Mouse (Mus musculus): ENCODE measurements around the gene Zc3h13. TPM values are rescaled to one million over a fixed set of nuclear protein-coding genes. Genes with fewer than 3 reads are reported as not detected.

Zc3h13 gene
- polyA plus RNA-seq, 1 experiment from 2014 or later = 44.2 TPM

- H3K4me2 ChIP-seq = no peak overlapping the region
- H3K4me1 ChIP-seq (replicated peaks) = no peaks in the 10 kb centered on the region
- no peak overlapping the region for H3K4me3 ChIP-seq
- H3K27me3 ChIP-seq = no peaks in the 10 kb centered on the region
- WGBS = 84% methylated on average over 6 of the region's 6 CpGs
- H3K36me3 ChIP-seq = peaks cover 32% of the 10 kb centered on the region
- no peak for ATAC-seq (ENCODE audit: low FRiP score, low read depth)
- H3K27ac ChIP-seq (replicated peaks) = no peak overlapping the region
- no peaks in the 10 kb centered on the region for H3K9me3 ChIP-seq
- no peak overlapping the region for H3K9ac ChIP-seq
Observed at GRCm38 (mm10) chr14:75330621-75331020, 46.4 kb downstream of the Zc3h13 start.

GRCm38 (mm10) chr14:75334321-75334720 lies 50.1 kb downstream of the Zc3h13 start:
- H3K27ac ChIP-seq (replicated peaks) = no peak overlapping the region

GRCm38 (mm10) chr14:75337884-75338283 lies 53.7 kb downstream of the Zc3h13 start:
- Histone ChIP-seq H3K4me2 (no peak overlapping the region), H3K27ac (replicated peaks) (no peak overlapping the region), H3K36me3 (peaks cover 25% of the 10 kb centered on the region), H3K27me3 (no peaks in the 10 kb centered on the region), H3K9me3 (no peaks in the 10 kb centered on the region), H3K4me1 (replicated peaks) (no peaks in the 10 kb centered on the region), H3K4me3 (no peak overlapping the region), H3K9ac (no peak overlapping the region)
- WGBS = 97% methylated on average over 2 of the region's 2 CpGs
- no peak for ATAC-seq (ENCODE audit: low FRiP score, low read depth)

More at GRCm38 (mm10) chr14:75334321-75334720, 50.1 kb downstream of the Zc3h13 start:
- WGBS = 94% methylated on average over 4 of the region's 4 CpGs
- H3K9ac ChIP-seq = no peak overlapping the region
- no peak for ATAC-seq (ENCODE audit: low FRiP score, low read depth)
- H3K4me2 ChIP-seq = no peak overlapping the region
- no peaks in the 10 kb centered on the region for H3K4me1 ChIP-seq (replicated peaks)
- no peaks in the 10 kb centered on the region for H3K9me3 ChIP-seq
- H3K4me3 ChIP-seq = no peak overlapping the region
- peaks cover 46% of the 10 kb centered on the region for H3K36me3 ChIP-seq
- H3K27me3 ChIP-seq = no peaks in the 10 kb centered on the region

GRCm38 (mm10) chr14:75346041-75346440 lies 61.9 kb downstream of the Zc3h13 start:
- Histone ChIP-seq H3K9me3 (no peaks in the 10 kb centered on the region), H3K36me3 (peaks cover 5% of the 10 kb centered on the region; the same call in 1 of the 2 replicates), H3K9ac (no peak overlapping the region), H3K4me3 (no peak overlapping the region), H3K4me2 (no peak overlapping the region), H3K27me3 (no peaks in the 10 kb centered on the region), H3K4me1 (replicated peaks) (no peaks in the 10 kb centered on the region), H3K27ac (replicated peaks) (no peak overlapping the region)
- ATAC-seq (ENCODE audit: low FRiP score, low read depth) = no peak
- WGBS = 86% methylated on average over 5 of the region's 5 CpGs

- H3K9ac ChIP-seq = no peak overlapping the region
- H3K4me2 ChIP-seq = no peak overlapping the region
- no peak for ATAC-seq (ENCODE audit: low FRiP score, low read depth)
- H3K27ac ChIP-seq (replicated peaks) = no peak overlapping the region
- H3K4me3 ChIP-seq = no peak overlapping the region
- H3K4me1 ChIP-seq (replicated peaks) = no peaks in the 10 kb centered on the region
- H3K27me3 ChIP-seq = no peaks in the 10 kb centered on the region
- H3K9me3 ChIP-seq = no peaks in the 10 kb centered on the region
- 69% methylated on average over 4 of the region's 4 CpGs for WGBS
- no peaks in the 10 kb centered on the region for H3K36me3 ChIP-seq
Observed at GRCm38 (mm10) chr14:75351626-75352025, 67.5 kb downstream of the Zc3h13 start.

GRCm38 (mm10) chr14:75363316-75363715 lies 79.1 kb downstream of the Zc3h13 start:
- Histone ChIP-seq H3K4me1 (replicated peaks) (no peaks in the 10 kb centered on the region), H3K4me3 (no peak overlapping the region), H3K27me3 (no peaks in the 10 kb centered on the region), H3K36me3 (no peaks in the 10 kb centered on the region), H3K9me3 (no peaks in the 10 kb centered on the region), H3K4me2 (no peak overlapping the region), H3K9ac (no peak overlapping the region), H3K27ac (replicated peaks) (no peak overlapping the region)
- WGBS = 50% methylated on average over 6 of the region's 6 CpGs
- ATAC-seq (ENCODE audit: low FRiP score, low read depth) = no peak

- H3K4me3 ChIP-seq = no peak overlapping the region
- H3K9me3 ChIP-seq = no peaks in the 10 kb centered on the region
- ATAC-seq (ENCODE audit: low FRiP score, low read depth) = no peak
- no peak overlapping the region for H3K27ac ChIP-seq (replicated peaks)
- H3K4me1 ChIP-seq (replicated peaks) = no peaks in the 10 kb centered on the region
- no peaks in the 10 kb centered on the region for H3K36me3 ChIP-seq
- no peaks in the 10 kb centered on the region for H3K27me3 ChIP-seq
- no peak overlapping the region for H3K4me2 ChIP-seq
- no peak overlapping the region for H3K9ac ChIP-seq
- WGBS = 87% methylated on average over 9 of the region's 9 CpGs
Observed at GRCm38 (mm10) chr14:75365301-75366035, 81.3 kb downstream of the Zc3h13 start.

- ATAC-seq (ENCODE audit: low FRiP score, low read depth) = no peak
- H3K27ac ChIP-seq (replicated peaks) = no peak overlapping the region
Observed at GRCm38 (mm10) chr14:75366741-75367140, 82.6 kb downstream of the Zc3h13 start.

GRCm38 (mm10) chr14:75367503-75367902 lies 83.3 kb downstream of the Zc3h13 start:
- no peaks in the 10 kb centered on the region for H3K9me3 ChIP-seq

More at GRCm38 (mm10) chr14:75366741-75367140, 82.6 kb downstream of the Zc3h13 start:
- no peaks in the 10 kb centered on the region for H3K27me3 ChIP-seq
- no peak overlapping the region for H3K9ac ChIP-seq
- 31% methylated on average over 11 of the region's 11 CpGs for WGBS
- no peaks in the 10 kb centered on the region for H3K9me3 ChIP-seq
- H3K4me2 ChIP-seq = no peak overlapping the region
- no peaks in the 10 kb centered on the region for H3K36me3 ChIP-seq
- H3K4me1 ChIP-seq (replicated peaks) = no peaks in the 10 kb centered on the region
- no peak overlapping the region for H3K4me3 ChIP-seq

GRCm38 (mm10) chr14:75369880-75370279 lies 85.7 kb downstream of the Zc3h13 start:
- no peak overlapping the region for H3K4me3 ChIP-seq
- ATAC-seq (ENCODE audit: low FRiP score, low read depth) = no peak
- no peak overlapping the region for H3K9ac ChIP-seq
- 36% methylated on average over 5 of the region's 5 CpGs for WGBS
- no peaks in the 10 kb centered on the region for H3K4me1 ChIP-seq (replicated peaks)
- H3K4me2 ChIP-seq = no peak overlapping the region
- no peaks in the 10 kb centered on the region for H3K9me3 ChIP-seq
- H3K36me3 ChIP-seq = no peaks in the 10 kb centered on the region
- no peak overlapping the region for H3K27ac ChIP-seq (replicated peaks)
- no peaks in the 10 kb centered on the region for H3K27me3 ChIP-seq

More at GRCm38 (mm10) chr14:75367503-75367902, 83.3 kb downstream of the Zc3h13 start:
- Histone ChIP-seq H3K4me2 (no peak overlapping the region), H3K9ac (no peak overlapping the region), H3K4me3 (no peak overlapping the region), H3K27me3 (no peaks in the 10 kb centered on the region), H3K36me3 (no peaks in the 10 kb centered on the region), H3K27ac (replicated peaks) (no peak overlapping the region), H3K4me1 (replicated peaks) (no peaks in the 10 kb centered on the region)
- no peak for ATAC-seq (ENCODE audit: low FRiP score, low read depth)
- 48% methylated on average over 3 of the region's 3 CpGs for WGBS

- Histone ChIP-seq H3K4me3 (no peak overlapping the region), H3K27me3 (no peaks in the 10 kb centered on the region), H3K36me3 (no peaks in the 10 kb centered on the region), H3K4me1 (replicated peaks) (no peaks in the 10 kb centered on the region), H3K9me3 (no peaks in the 10 kb centered on the region), H3K4me2 (no peak overlapping the region), H3K27ac (replicated peaks) (no peak overlapping the region), H3K9ac (no peak overlapping the region)
- WGBS = 49% methylated on average over 11 of the region's 11 CpGs
- peak; percentile 53; the same call in 1 of the 2 replicates for ATAC-seq (ENCODE audit: low FRiP score, low read depth)
Observed at GRCm38 (mm10) chr14:75375006-75375598, 90.9 kb downstream of the Zc3h13 start.

- H3K4me2 ChIP-seq = no peak overlapping the region
- WGBS = 37% methylated on average over 2 of the region's 2 CpGs
- no peak overlapping the region for H3K9ac ChIP-seq
- ATAC-seq (ENCODE audit: low FRiP score, low read depth) = no peak
- H3K4me1 ChIP-seq (replicated peaks) = no peaks in the 10 kb centered on the region
- H3K36me3 ChIP-seq = no peaks in the 10 kb centered on the region
- H3K27me3 ChIP-seq = no peaks in the 10 kb centered on the region
- no peak overlapping the region for H3K4me3 ChIP-seq
- no peaks in the 10 kb centered on the region for H3K9me3 ChIP-seq
- no peak overlapping the region for H3K27ac ChIP-seq (replicated peaks)
Observed at GRCm38 (mm10) chr14:75376256-75376655, 92.1 kb downstream of the Zc3h13 start.
